Mouse (Mus musculus) induced T-regulatory cell, adult 2 months (primary cell): Measurements from ENCODE around the gene Fau.

ENCODE experiments used
- DNase-seq: peaks from one replicate; pipeline ENCODE4 v3.0.0-alpha.2; 2012; ENCODE audit warnings: low read depth

The Fau gene

GRCm38 (mm10) chr19:6045366-6046293, 12.0 kb upstream of the Fau start:
- peak; percentile 86 for DNase-seq

GRCm38 (mm10) chr19:6046294-6047153, 11.1 kb upstream of the Fau start, which contains the start of gene Syvn1:
Syvn1 (plus strand) TSS chr19:6046576.
- peak; percentile 98 for DNase-seq

GRCm38 (mm10) chr19:6047154-6047898, 10.3 kb upstream of the Fau start:
- no peak for DNase-seq

- DNase-seq: no peak
Observed at GRCm38 (mm10) chr19:6047899-6048166, 9.8 kb upstream of the Fau start.

GRCm38 (mm10) chr19:6048681-6049410, 8.8 kb upstream of the Fau start:
- DNase-seq: no peak

GRCm38 (mm10) chr19:6052516-6052915, 5.1 kb upstream of the Fau start:
- DNase-seq: no peak

- DNase-seq: no peak
Observed at GRCm38 (mm10) chr19:6054296-6054695, 3.3 kb upstream of the Fau start.

GRCm38 (mm10) chr19:6056696-6057095, 948 bp upstream of the Fau start:
- no peak for DNase-seq

GRCm38 (mm10) chr19:6058513-6058912, 869 bp downstream of the Fau start:
- DNase-seq: peak; percentile 29

- DNase-seq: peak; percentile 23
Observed at GRCm38 (mm10) chr19:6058966-6059365, 1.3 kb downstream of the Fau start.

- DNase-seq: peak; percentile 98
Observed at GRCm38 (mm10) chr19:6061021-6061533, 3.4 kb downstream of the Fau start, which contains the start of gene Znhit2. Znhit2 (plus strand) TSS chr19:6061192.

- DNase-seq: peak; percentile 86
Observed at GRCm38 (mm10) chr19:6061641-6062302, 4.1 kb downstream of the Fau start.

GRCm38 (mm10) chr19:6062418-6062817, 4.8 kb downstream of the Fau start:
- DNase-seq: no peak

- DNase-seq: no peak
Observed at GRCm38 (mm10) chr19:6063081-6063480, 5.4 kb downstream of the Fau start.

GRCm38 (mm10) chr19:6066571-6066970, 8.9 kb downstream of the Fau start:
- DNase-seq: no peak

GRCm38 (mm10) chr19:6067011-6067723, 9.5 kb downstream of the Fau start:
- peak; percentile 92 for DNase-seq

GRCm38 (mm10) chr19:6067724-6068415, 10.2 kb downstream of the Fau start, which contains the start of gene Tm7sf2:
Tm7sf2 (minus strand) TSS chr19:6068373.
- DNase-seq: peak; percentile 92

- DNase-seq: peak; percentile 46
Observed at GRCm38 (mm10) chr19:6068951-6069350, 11.3 kb downstream of the Fau start.

- DNase-seq: no peak
Observed at GRCm38 (mm10) chr19:6069851-6070250, 12.2 kb downstream of the Fau start.
